Mouse (Mus musculus): Measurements from ENCODE around the gene Dnmt1. TPM values are rescaled to one million over a fixed set of nuclear protein-coding genes. Genes with fewer than 3 reads are reported as not detected.
A peak's percentile ranks its signal among the peaks of the same experiment; 100 is the strongest.

Gene Dnmt1
- total and polyA plus RNA-seq, 2 experiments: 5.3 to 5.5 TPM

DNA sequence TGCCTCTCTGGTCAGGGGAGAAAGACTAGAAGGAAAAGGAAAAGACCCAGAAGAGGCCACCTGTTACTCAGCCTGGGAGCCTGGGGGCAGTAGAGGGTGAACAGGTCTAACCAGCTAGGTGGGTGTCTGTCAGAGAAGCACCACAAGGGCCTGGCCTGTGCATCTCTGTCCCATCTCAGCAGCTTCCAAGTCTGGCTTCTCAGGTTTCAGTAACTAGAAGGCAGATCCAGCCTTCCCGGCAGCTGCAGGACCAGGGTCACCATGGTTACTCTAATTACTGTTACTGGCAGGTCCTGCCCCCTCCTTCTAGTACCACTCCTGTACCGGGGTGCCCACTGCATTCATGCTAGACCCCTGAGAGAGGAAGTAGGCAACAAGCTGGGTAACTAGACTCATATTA, 15.8 kb downstream of the Dnmt1 start:
- TF ChIP-seq CTCF (IDR thresholded peaks at IDR 0.05; ENCODE audit: low read depth, low read length): no peak
- TF ChIP-seq POLR2A (IDR thresholded peaks at IDR 0.05; ENCODE audit: extremely low read depth, insufficient read depth, low read length): no peak
- Histone ChIP-seq H3K4me1 (ENCODE audit: control insufficient read depth, insufficient read depth, low read length) (no peaks in the 10 kb centered on the region), H3K4me3 (ENCODE audit: insufficient read depth, low read depth, low read length) (no peak overlapping the region), H3K36me3 (ENCODE audit: control insufficient read depth, insufficient read depth, low read length) (peaks cover 6% of the 10 kb centered on the region), H3K27ac (replicated peaks; ENCODE audit: insufficient read depth, low read depth, low read length) (no peak overlapping the region), H3K27me3 (ENCODE audit: control insufficient read depth, insufficient read depth, low read length) (no peaks in the 10 kb centered on the region), H3K79me2 (ENCODE audit: control insufficient read depth, insufficient read depth, low read length) (peaks cover 44% of the 10 kb centered on the region; the same call in 1 of the 2 replicates), H3K9ac (ENCODE audit: low read depth, low read length) (no peak overlapping the region)
- no peak for DNase-seq (ENCODE audit: extremely low read depth, low read depth, low spot score)
- 78% methylated on average over 2 of the region's 2 CpGs for WGBS

DNA sequence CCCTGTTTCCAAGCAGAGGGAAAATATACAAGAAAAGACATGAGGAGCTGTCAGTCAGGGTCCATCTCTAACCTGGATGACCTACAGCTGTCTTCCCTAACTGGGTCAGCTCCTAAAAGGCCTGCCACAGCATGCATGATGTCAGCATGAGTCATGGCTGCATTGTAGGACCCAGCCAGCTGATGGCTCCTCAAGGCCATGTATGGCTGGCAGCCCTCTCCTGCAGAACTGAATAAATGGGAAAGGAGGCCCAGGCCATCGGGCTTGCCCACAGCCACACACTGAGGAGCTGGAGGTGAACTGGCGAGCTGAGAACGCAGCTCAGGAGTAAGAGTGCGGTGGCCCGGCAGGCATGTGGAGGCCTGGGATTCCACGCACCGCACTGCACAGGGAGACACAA, 16.3 kb downstream of the Dnmt1 start:
- no peak for TF ChIP-seq CTCF (IDR thresholded peaks at IDR 0.05; ENCODE audit: low read depth, low read length)
- TF ChIP-seq POLR2A (IDR thresholded peaks at IDR 0.05; ENCODE audit: extremely low read depth, insufficient read depth, low read length): no peak
- no peak overlapping the region for H3K9ac ChIP-seq (ENCODE audit: low read depth, low read length)
- H3K36me3 ChIP-seq (ENCODE audit: control insufficient read depth, insufficient read depth, low read length): peaks cover 6% of the 10 kb centered on the region

DNA sequence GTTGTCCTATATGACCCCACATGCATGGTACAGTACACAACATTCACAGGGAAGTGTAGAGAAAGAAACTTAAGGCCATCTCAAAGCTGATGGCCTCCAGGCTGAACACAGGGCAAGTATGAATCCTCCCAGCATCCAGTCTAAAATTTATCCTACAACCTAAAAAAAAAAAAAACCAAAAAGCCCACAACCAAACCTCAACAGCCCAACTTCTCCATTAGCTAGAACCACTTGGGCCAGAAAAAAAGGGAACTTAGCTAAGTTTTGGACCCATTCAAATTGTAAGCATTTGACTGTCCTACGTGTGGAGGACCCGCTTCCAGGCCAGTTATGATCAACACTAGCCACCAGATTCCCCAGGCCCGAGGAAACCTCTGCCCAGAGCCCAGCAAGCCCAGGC, 36.4 kb downstream of the Dnmt1 start:
- Histone ChIP-seq H3K36me3 (ENCODE audit: control insufficient read depth, insufficient read depth, low read length) (no peaks in the 10 kb centered on the region; the same call in 1 of the 2 replicates), H3K9ac (ENCODE audit: low read depth, low read length) (no peak overlapping the region)
- DNase-seq (ENCODE audit: extremely low read depth, low read depth, low spot score): no peak

More for the DNA sequence above, 16.3 kb downstream of the Dnmt1 start:
- no peaks in the 10 kb centered on the region for H3K4me1 ChIP-seq (ENCODE audit: control insufficient read depth, insufficient read depth, low read length)
- 92% methylated on average over 7 of the region's 7 CpGs for WGBS
- H3K27ac ChIP-seq (replicated peaks; ENCODE audit: insufficient read depth, low read depth, low read length): no peak overlapping the region
- H3K79me2 ChIP-seq (ENCODE audit: control insufficient read depth, insufficient read depth, low read length): peaks cover 39% of the 10 kb centered on the region; the same call in 1 of the 2 replicates
- H3K27me3 ChIP-seq (ENCODE audit: control insufficient read depth, insufficient read depth, low read length): no peaks in the 10 kb centered on the region
- H3K4me3 ChIP-seq (ENCODE audit: insufficient read depth, low read depth, low read length): no peak overlapping the region
- DNase-seq (ENCODE audit: extremely low read depth, low read depth, low spot score): no peak

DNA sequence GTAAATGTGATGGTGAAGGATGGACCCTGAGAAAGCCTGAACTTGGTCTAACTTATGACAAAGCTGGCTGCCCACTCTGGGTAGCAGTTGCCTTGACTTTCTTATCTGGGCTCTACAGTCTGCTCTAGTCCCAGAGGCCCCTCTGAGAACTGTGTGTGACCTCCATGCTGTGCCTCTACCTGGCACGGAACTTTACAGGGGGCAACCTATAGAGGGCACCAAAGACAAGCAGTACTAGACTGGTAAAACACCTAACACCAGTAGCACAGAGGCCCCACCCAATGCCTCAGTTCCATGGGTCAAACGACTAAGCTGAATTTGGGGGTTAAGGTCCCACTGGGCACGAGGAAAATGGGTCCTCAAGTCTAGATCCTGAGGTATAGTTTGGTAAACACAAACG, 43.5 kb downstream of the Dnmt1 start:
- Histone ChIP-seq H3K4me1 (ENCODE audit: control insufficient read depth, insufficient read depth, low read length) (no peaks in the 10 kb centered on the region), H3K27me3 (ENCODE audit: control insufficient read depth, insufficient read depth, low read length) (no peaks in the 10 kb centered on the region), H3K4me3 (ENCODE audit: insufficient read depth, low read depth, low read length) (no peak overlapping the region), H3K27ac (replicated peaks; ENCODE audit: insufficient read depth, low read depth, low read length) (no peak overlapping the region), H3K9ac (ENCODE audit: low read depth, low read length) (no peak overlapping the region), H3K79me2 (ENCODE audit: control insufficient read depth, insufficient read depth, low read length) (no peaks in the 10 kb centered on the region), H3K36me3 (ENCODE audit: control insufficient read depth, insufficient read depth, low read length) (peaks cover 5% of the 10 kb centered on the region; the same call in 1 of the 2 replicates)
- 76% methylated on average over 4 of the region's 4 CpGs for WGBS
- TF ChIP-seq POLR2A (IDR thresholded peaks at IDR 0.05; ENCODE audit: extremely low read depth, insufficient read depth, low read length) (no peak), CTCF (IDR thresholded peaks at IDR 0.05; ENCODE audit: low read depth, low read length) (peak; percentile 48; the same call in 1 of the 2 replicates)
- DNase-seq (ENCODE audit: extremely low read depth, low read depth, low spot score): peak; percentile 16

More for the DNA sequence above, 36.4 kb downstream of the Dnmt1 start:
- Histone ChIP-seq H3K79me2 (ENCODE audit: control insufficient read depth, insufficient read depth, low read length) (no peaks in the 10 kb centered on the region), H3K27ac (replicated peaks; ENCODE audit: insufficient read depth, low read depth, low read length) (no peak overlapping the region), H3K27me3 (ENCODE audit: control insufficient read depth, insufficient read depth, low read length) (no peaks in the 10 kb centered on the region), H3K4me3 (ENCODE audit: insufficient read depth, low read depth, low read length) (no peak overlapping the region), H3K4me1 (ENCODE audit: control insufficient read depth, insufficient read depth, low read length) (no peaks in the 10 kb centered on the region)
- 91% methylated on average over 3 of the region's 3 CpGs for WGBS
- no peak for TF ChIP-seq CTCF (IDR thresholded peaks at IDR 0.05; ENCODE audit: low read depth, low read length)
- no peak for TF ChIP-seq POLR2A (IDR thresholded peaks at IDR 0.05; ENCODE audit: extremely low read depth, insufficient read depth, low read length)

DNA sequence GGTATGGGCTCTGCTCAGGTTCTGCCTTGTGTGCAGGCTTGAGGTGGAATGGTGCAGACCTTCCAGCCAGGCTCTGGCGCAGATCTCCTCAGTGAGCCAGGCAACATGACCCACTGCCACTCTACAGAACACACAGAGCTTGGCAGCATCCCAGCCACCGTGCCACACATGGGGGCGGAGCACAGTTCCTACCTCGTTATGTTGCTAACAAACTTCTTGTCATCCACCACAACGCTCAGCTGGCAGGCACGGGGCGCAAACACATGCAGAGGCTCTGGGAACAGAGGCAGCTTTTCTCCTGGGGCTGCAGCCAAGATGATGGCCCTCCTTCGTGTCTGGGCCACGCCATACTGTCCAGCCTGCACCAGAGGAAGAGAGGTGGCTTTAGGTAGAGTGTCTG, 49.7 kb downstream of the Dnmt1 start:
- TF ChIP-seq POLR2A (IDR thresholded peaks at IDR 0.05; ENCODE audit: extremely low read depth, insufficient read depth, low read length) (no peak), CTCF (IDR thresholded peaks at IDR 0.05; ENCODE audit: low read depth, low read length) (no peak)

DNA sequence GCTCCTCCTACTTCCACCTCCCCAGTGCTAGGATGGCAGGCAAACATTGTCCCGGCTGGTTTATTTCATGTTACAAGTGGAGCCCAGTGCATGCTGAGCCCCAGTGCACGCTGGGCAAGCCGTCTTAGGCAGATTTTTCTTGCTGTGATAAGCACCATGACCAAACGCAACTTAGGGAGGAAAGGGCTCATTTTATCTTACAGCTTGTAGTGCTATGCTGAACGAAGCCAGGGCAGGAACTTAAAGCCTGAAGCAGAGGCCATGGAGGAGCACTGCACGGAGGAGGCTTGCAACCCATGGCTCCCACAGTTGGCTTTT, 57.6 kb downstream of the Dnmt1 start:
- no peak overlapping the region for H3K9ac ChIP-seq (ENCODE audit: low read depth, low read length)
- no peak overlapping the region for H3K4me3 ChIP-seq (ENCODE audit: insufficient read depth, low read depth, low read length)
- H3K27me3 ChIP-seq (ENCODE audit: control insufficient read depth, insufficient read depth, low read length): no peaks in the 10 kb centered on the region
- no peak for DNase-seq (ENCODE audit: extremely low read depth, low read depth, low spot score)
- TF ChIP-seq POLR2A (IDR thresholded peaks at IDR 0.05; ENCODE audit: extremely low read depth, insufficient read depth, low read length) (no peak), CTCF (IDR thresholded peaks at IDR 0.05; ENCODE audit: low read depth, low read length) (no peak)
- H3K27ac ChIP-seq (replicated peaks; ENCODE audit: insufficient read depth, low read depth, low read length): no peak overlapping the region
- 53% methylated on average over 6 of the region's 6 CpGs for WGBS
- H3K4me1 ChIP-seq (ENCODE audit: control insufficient read depth, insufficient read depth, low read length): peaks cover 12% of the 10 kb centered on the region
- no peaks in the 10 kb centered on the region for H3K36me3 ChIP-seq (ENCODE audit: control insufficient read depth, insufficient read depth, low read length)
- peaks cover 12% of the 10 kb centered on the region; the same call in 1 of the 2 replicates for H3K79me2 ChIP-seq (ENCODE audit: control insufficient read depth, insufficient read depth, low read length)

More for the DNA sequence above, 49.7 kb downstream of the Dnmt1 start:
- Histone ChIP-seq H3K27ac (replicated peaks; ENCODE audit: insufficient read depth, low read depth, low read length) (no peak overlapping the region), H3K4me1 (ENCODE audit: control insufficient read depth, insufficient read depth, low read length) (no peaks in the 10 kb centered on the region), H3K9ac (ENCODE audit: low read depth, low read length) (no peak overlapping the region), H3K36me3 (ENCODE audit: control insufficient read depth, insufficient read depth, low read length) (peaks cover 9% of the 10 kb centered on the region), H3K4me3 (ENCODE audit: insufficient read depth, low read depth, low read length) (no peak overlapping the region), H3K79me2 (ENCODE audit: control insufficient read depth, insufficient read depth, low read length) (no peaks in the 10 kb centered on the region), H3K27me3 (ENCODE audit: control insufficient read depth, insufficient read depth, low read length) (no peaks in the 10 kb centered on the region)
- WGBS: 90% methylated on average over 9 of the region's 9 CpGs
- no peak for DNase-seq (ENCODE audit: extremely low read depth, low read depth, low spot score)

Data from liver, adult 2 months (tissue).